Comparison of ENCODE assay signal across 18 mouse cellular contexts in genomic region chr7:123088920-123089319, GRCm38 (mm10). TPM values are rescaled to one million over a fixed set of nuclear protein-coding genes. Genes with fewer than 3 reads are reported as not detected.
DNase-seq lines count a peak whose midpoint lies in the region; ATAC-seq and TF ChIP-seq lines count a peak whose summit lies in the region.
"Had no signal": no experiment of that assay in that cellular context is flagged by ENCODE, and none has a peak within 500 bp of the region (broad histone marks: within the 10 kb centered on the region; RNA-seq: fewer than 3 reads in every experiment).

No protein-coding gene starts in this region.

- TF ChIP-seq CTCF in intestine, postnatal 0 days (IDR thresholded peaks at IDR 0.05; ENCODE audit: low read depth): no peak

- no peak for ATAC-seq in intestine, postnatal 0 days
- ATAC-seq: forebrain, embryonic 13.5 days; forebrain, embryonic 15.5 days; forebrain, postnatal 0 days had no signal

- peak; percentile 71 for DNase-seq in adrenal gland, adult 2 months
- no peak for DNase-seq in adrenal gland, adult 18-20 months (ENCODE audit: low spot score in 2 of 2)
- DNase-seq in adrenal gland, adult 8-10 months: peak; percentile 68
- DNase-seq in adrenal gland, postnatal 10 days: peak; percentile 53
- peak; percentile 45 for DNase-seq in adrenal gland, postnatal 25 days
- DNase-seq in kidney, postnatal 4 days: no peak
- DNase-seq in kidney, adult 9 months: no peak
- DNase-seq: cerebellum, adult 11-12 months; cerebellum, adult 2 months; cerebellum, adult 9-10 months; cerebellum, postnatal 10 days; cerebellum, postnatal 25 days; forebrain, postnatal 0 days had no signal

- no peaks in the 10 kb centered on the region for H3K9me3 ChIP-seq in intestine, postnatal 0 days (ENCODE audit: control insufficient read depth)
- H3K9me3 ChIP-seq: embryonic facial prominence, embryonic 10.5 days; embryonic facial prominence, embryonic 12.5 days; forebrain, embryonic 13.5 days; forebrain, embryonic 15.5 days had no signal

- no peak overlapping the region for H3K9ac ChIP-seq in intestine, postnatal 0 days (ENCODE audit: low read depth, low read length)
- H3K9ac ChIP-seq: embryonic facial prominence, embryonic 12.5 days; forebrain, embryonic 13.5 days; forebrain, embryonic 15.5 days; forebrain, postnatal 0 days had no signal

- H3K36me3 ChIP-seq in intestine, postnatal 0 days (ENCODE audit: control insufficient read depth, insufficient read depth): no peaks in the 10 kb centered on the region
- H3K36me3 ChIP-seq: embryonic facial prominence, embryonic 10.5 days; embryonic facial prominence, embryonic 12.5 days; forebrain, embryonic 15.5 days had no signal

- H3K27me3 ChIP-seq in intestine, postnatal 0 days (replicated peaks; ENCODE audit: control insufficient read depth, insufficient read depth, low read length): no peaks in the 10 kb centered on the region
- H3K27me3 ChIP-seq: embryonic facial prominence, embryonic 12.5 days; forebrain, embryonic 15.5 days had no signal

- 83% methylated on average over 4 of the region's 4 CpGs for WGBS in intestine, postnatal 0 days

- H3K4me2 ChIP-seq in intestine, postnatal 0 days (replicated peaks; ENCODE audit: low read depth): no peak overlapping the region
- H3K4me2 ChIP-seq: embryonic facial prominence, embryonic 12.5 days; forebrain, embryonic 13.5 days; forebrain, embryonic 15.5 days had no signal

- no peaks in the 10 kb centered on the region for H3K4me1 ChIP-seq in intestine, postnatal 0 days (replicated peaks; ENCODE audit: control insufficient read depth, insufficient read depth, low read length)

- H3K4me3 ChIP-seq in intestine, postnatal 0 days (ENCODE audit: low read depth, low read length): no peak overlapping the region
- H3K4me3 ChIP-seq: embryonic facial prominence, embryonic 10.5 days; embryonic facial prominence, embryonic 12.5 days; forebrain, embryonic 13.5 days; forebrain, embryonic 15.5 days had no signal

- no peak overlapping the region for H3K27ac ChIP-seq in intestine, postnatal 0 days (ENCODE audit: low read depth, low read length)
- H3K27ac ChIP-seq: embryonic facial prominence, embryonic 10.5 days; embryonic facial prominence, embryonic 12.5 days; forebrain, embryonic 13.5 days; forebrain, embryonic 15.5 days had no signal

RNA-seq across cellular contexts. Expression of gene Tnrc6a, which starts 34.8 kb away (rescaled TPM):
- 10 to 100 TPM; 42.4 to 59.4 TPM for total RNA-seq in adrenal gland, adult 2 months (2021)
- polyA plus RNA-seq in adrenal gland, adult 2 months (2012; rRNA removed): 29.6 and 30.8 TPM in 2 replicates
- 10 to 100 TPM; 39.7 to 45.9 TPM for total RNA-seq in adrenal gland, adult 18-20 months (2021)
- 100 to 1,000 TPM in 1 of 4 experiments, 10 to 100 TPM in 3; 43.4 to 113 (median 59.0) TPM for total RNA-seq in adrenal gland, adult 8-10 months (2022)
- 10 to 100 TPM; 32.9 to 57.8 TPM for total RNA-seq in adrenal gland, postnatal 10 days (2021)
- 52.4 and 64.5 TPM in 2 replicates for total RNA-seq in adrenal gland, postnatal 25 days (2021)
- 42.0 and 55.0 TPM in 2 replicates for polyA plus RNA-seq in intestine, postnatal 0 days (2015; fragmentation: Nextera tagmentation; extraction: Ambion mirVana)

Comparison
In these comparisons a context has a peak if more than half of its experiments do, and no peak if none do; other contexts are left out.
1. DNase-seq: peak in adrenal gland, adult 2 months (single experiment), adrenal gland, adult 8-10 months (single experiment), adrenal gland, postnatal 10 days (single experiment) and adrenal gland, postnatal 25 days (single experiment); none in adrenal gland, adult 18-20 months (0 of 2), kidney, postnatal 4 days (0 of 2) and kidney, adult 9 months (single experiment).